Mouse (Mus musculus): ENCODE measurements around the gene 2810004N23Rik. TPM values are rescaled to one million over a fixed set of nuclear protein-coding genes. Genes with fewer than 3 reads are reported as not detected.

2810004N23Rik gene
- polyA plus RNA-seq, 1 experiment from 2014 or later, result 17.3 TPM

DNA sequence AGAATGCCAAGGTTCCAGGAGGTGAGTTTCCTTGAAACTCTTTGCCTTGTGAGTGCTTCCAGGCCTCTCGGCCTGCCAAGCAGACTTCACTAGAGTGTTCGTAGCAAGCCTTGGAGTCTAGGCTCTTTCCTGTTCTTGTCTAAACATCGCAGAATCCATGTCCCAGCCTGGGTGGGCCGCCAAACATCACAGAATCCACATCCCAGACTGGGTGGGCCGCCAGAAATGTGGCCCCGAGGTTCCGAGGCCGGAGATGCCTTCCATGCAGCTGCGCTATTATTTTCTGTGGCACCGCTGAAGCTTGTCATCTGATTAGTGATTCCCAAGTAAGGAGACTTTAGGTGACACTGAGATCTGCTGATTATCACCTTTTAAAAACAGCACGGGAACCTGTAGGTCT lies 62.4 kb downstream of the 2810004N23Rik start:
- H3K9me3 ChIP-seq (replicated peaks), result no peaks in the 10 kb centered on the region
- no peaks in the 10 kb centered on the region for H3K36me3 ChIP-seq (replicated peaks)
- no peak overlapping the region for H3K9ac ChIP-seq
- ATAC-seq (ENCODE audit: insufficient read depth), result no peak
- no peak overlapping the region for H3K27ac ChIP-seq (replicated peaks)
- H3K4me1 ChIP-seq (replicated peaks), result no peaks in the 10 kb centered on the region
- H3K4me3 ChIP-seq (replicated peaks), result no peak overlapping the region
- WGBS (ENCODE audit: insufficient replicate concordance), result 28% methylated on average over 11 of the region's 11 CpGs
- peaks cover 22% of the 10 kb centered on the region for H3K27me3 ChIP-seq
- no peak overlapping the region for H3K4me2 ChIP-seq

GRCm38 (mm10) chr8:124795781-124796488 lies 67.0 kb downstream of the 2810004N23Rik start:
- peaks cover 26% of the 10 kb centered on the region for H3K4me1 ChIP-seq (replicated peaks)
- H3K27ac ChIP-seq (replicated peaks), result no peak overlapping the region
- no peak overlapping the region for H3K4me3 ChIP-seq (replicated peaks)
- no peaks in the 10 kb centered on the region for H3K36me3 ChIP-seq (replicated peaks)
- no peak overlapping the region for H3K4me2 ChIP-seq
- H3K27me3 ChIP-seq, result peaks cover 68% of the 10 kb centered on the region
- H3K9me3 ChIP-seq (replicated peaks), result no peaks in the 10 kb centered on the region
- no peak for ATAC-seq (ENCODE audit: insufficient read depth)
- WGBS (ENCODE audit: insufficient replicate concordance), result 49% methylated on average over 8 of the region's 8 CpGs
- no peak overlapping the region for H3K9ac ChIP-seq

- Histone ChIP-seq H3K4me1 (replicated peaks) (peaks cover 26% of the 10 kb centered on the region), H3K27me3 (peaks cover 75% of the 10 kb centered on the region), H3K9me3 (replicated peaks) (no peaks in the 10 kb centered on the region), H3K36me3 (replicated peaks) (no peaks in the 10 kb centered on the region), H3K4me3 (replicated peaks) (peak overlapping the region; percentile 15), H3K4me2 (peak overlapping the region; percentile 75), H3K9ac (no peak overlapping the region), H3K27ac (replicated peaks) (no peak overlapping the region)
- WGBS (ENCODE audit: insufficient replicate concordance), result under 1% methylated on average over 25 of the region's 25 CpGs
- ATAC-seq (ENCODE audit: insufficient read depth), result no peak
These were observed 68.5 kb downstream of the 2810004N23Rik start for GRCm38 (mm10) chr8:124794486-124794780.

- no peaks in the 10 kb centered on the region for H3K9me3 ChIP-seq (replicated peaks)
- WGBS (ENCODE audit: insufficient replicate concordance), result 2% methylated on average over 81 of the region's 81 CpGs
- no peak overlapping the region for H3K9ac ChIP-seq
- peaks cover 75% of the 10 kb centered on the region for H3K27me3 ChIP-seq
- peak overlapping the region; percentile 75 for H3K4me2 ChIP-seq
- H3K4me3 ChIP-seq (replicated peaks), result peak overlapping the region; percentile 15
- no peak for ATAC-seq (ENCODE audit: insufficient read depth)
- H3K27ac ChIP-seq (replicated peaks), result no peak overlapping the region
- H3K36me3 ChIP-seq (replicated peaks), result no peaks in the 10 kb centered on the region
- H3K4me1 ChIP-seq (replicated peaks), result peaks cover 26% of the 10 kb centered on the region
These were observed 69.0 kb downstream of the 2810004N23Rik start for GRCm38 (mm10) chr8:124793661-124794485.

GRCm38 (mm10) chr8:124793172-124793651 lies 69.7 kb downstream of the 2810004N23Rik start:
- WGBS (ENCODE audit: insufficient replicate concordance), result 1% methylated on average over 46 of the region's 51 CpGs
- Histone ChIP-seq H3K27ac (replicated peaks) (no peak overlapping the region), H3K27me3 (peaks cover 75% of the 10 kb centered on the region), H3K4me2 (peak overlapping the region; percentile 75), H3K9ac (no peak overlapping the region), H3K4me3 (replicated peaks) (peak overlapping the region; percentile 51), H3K36me3 (replicated peaks) (no peaks in the 10 kb centered on the region), H3K9me3 (replicated peaks) (no peaks in the 10 kb centered on the region), H3K4me1 (replicated peaks) (peaks cover 26% of the 10 kb centered on the region)
- peak; percentile 63 for ATAC-seq (ENCODE audit: insufficient read depth)

DNA sequence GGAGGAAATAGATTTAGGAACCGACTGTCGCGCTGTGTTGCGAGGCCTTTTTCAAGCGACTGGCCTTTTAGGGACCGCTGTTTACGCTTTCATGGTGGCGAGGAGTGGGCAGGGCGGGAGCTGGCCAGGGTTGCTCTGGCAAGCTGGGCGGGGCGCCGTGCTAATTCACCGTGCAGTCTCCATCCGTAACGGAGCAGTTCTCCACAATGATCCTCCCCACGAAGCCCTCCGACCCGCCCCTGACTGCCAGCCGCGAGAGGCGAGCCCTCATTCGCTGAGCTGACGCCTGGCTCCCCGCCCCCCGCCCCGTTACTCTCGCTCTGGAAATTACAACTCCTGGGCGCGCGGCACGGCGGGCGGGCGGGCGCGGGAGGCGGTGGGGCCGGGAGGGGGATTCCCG lies 70.2 kb downstream of the 2810004N23Rik start, which contains the start of gene Trim67:
Trim67 (plus strand) TSS at position 385 of the 400 bp plus-strand sequence.
- H3K9me3 ChIP-seq (replicated peaks), result no peaks in the 10 kb centered on the region
- WGBS (ENCODE audit: insufficient replicate concordance), result 0% methylated on average over 39 of the region's 39 CpGs
- H3K4me2 ChIP-seq, result peak within 1 kb of the TSS; percentile 75
- peak within 1 kb of the TSS; percentile 51 for H3K4me3 ChIP-seq (replicated peaks)
- H3K4me1 ChIP-seq (replicated peaks), result peaks cover 26% of the 10 kb centered on the region
- peaks cover 80% of the 10 kb centered on the region for H3K27me3 ChIP-seq
- no peak within 1 kb of the TSS for H3K9ac ChIP-seq
- H3K36me3 ChIP-seq (replicated peaks), result no peaks in the 10 kb centered on the region
- no peak within 1 kb of the TSS for H3K27ac ChIP-seq (replicated peaks)
- ATAC-seq (ENCODE audit: insufficient read depth), result peak; percentile 42; the same call in 1 of the 2 replicates

DNA sequence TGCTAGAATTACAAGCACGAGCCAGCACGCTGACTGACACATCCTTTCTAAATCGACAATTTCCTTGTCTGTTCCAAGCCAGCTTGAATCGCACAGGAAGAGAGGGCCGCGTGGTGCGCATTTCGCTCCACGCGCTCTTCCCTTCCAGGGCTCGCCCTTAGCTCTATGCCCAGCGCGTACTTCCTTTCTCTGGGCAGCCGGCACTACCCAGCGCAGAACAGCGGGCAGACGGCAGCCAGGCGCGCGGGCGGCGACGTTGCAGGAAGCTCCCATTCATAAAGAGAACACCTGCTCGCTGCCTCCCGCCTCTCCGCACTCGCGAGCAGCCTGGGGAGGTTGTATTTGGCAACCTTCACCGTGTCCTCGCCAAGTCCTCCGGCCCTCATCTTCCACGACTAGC lies 70.7 kb downstream of the 2810004N23Rik start:
- H3K27me3 ChIP-seq, result peaks cover 77% of the 10 kb centered on the region
- H3K4me2 ChIP-seq, result peak overlapping the region; percentile 75
- WGBS (ENCODE audit: insufficient replicate concordance), result 2% methylated on average over 32 of the region's 32 CpGs
- H3K4me3 ChIP-seq (replicated peaks), result peak overlapping the region; percentile 51
- no peaks in the 10 kb centered on the region for H3K9me3 ChIP-seq (replicated peaks)
- H3K9ac ChIP-seq, result no peak overlapping the region
- no peak overlapping the region for H3K27ac ChIP-seq (replicated peaks)
- peaks cover 26% of the 10 kb centered on the region for H3K4me1 ChIP-seq (replicated peaks)
- ATAC-seq (ENCODE audit: insufficient read depth), result no peak
- H3K36me3 ChIP-seq (replicated peaks), result no peaks in the 10 kb centered on the region

GRCm38 (mm10) chr8:124791751-124792150 lies 71.2 kb downstream of the 2810004N23Rik start:
- Histone ChIP-seq H3K4me3 (replicated peaks) (no peak overlapping the region), H3K4me1 (replicated peaks) (peaks cover 26% of the 10 kb centered on the region), H3K9ac (no peak overlapping the region), H3K9me3 (replicated peaks) (no peaks in the 10 kb centered on the region), H3K4me2 (peak overlapping the region; percentile 75), H3K27ac (replicated peaks) (no peak overlapping the region), H3K27me3 (peaks cover 77% of the 10 kb centered on the region), H3K36me3 (replicated peaks) (no peaks in the 10 kb centered on the region)
- 37% methylated on average over 4 of the region's 4 CpGs for whole genome bisulfite sequencing (ENCODE audit: insufficient replicate concordance)
- no peak for ATAC-seq (ENCODE audit: insufficient read depth)

GRCm38 (mm10) chr8:124790676-124791075 lies 72.2 kb downstream of the 2810004N23Rik start:
- Histone ChIP-seq H3K36me3 (replicated peaks) (no peaks in the 10 kb centered on the region), H3K4me2 (no peak overlapping the region), H3K9ac (no peak overlapping the region), H3K4me3 (replicated peaks) (no peak overlapping the region), H3K27ac (replicated peaks) (no peak overlapping the region), H3K4me1 (replicated peaks) (peaks cover 26% of the 10 kb centered on the region), H3K27me3 (peaks cover 71% of the 10 kb centered on the region), H3K9me3 (replicated peaks) (no peaks in the 10 kb centered on the region)
- WGBS (ENCODE audit: insufficient replicate concordance), result 18% methylated on average over 4 of the region's 4 CpGs
- ATAC-seq (ENCODE audit: insufficient read depth), result no peak
